Mouse (Mus musculus) E14TG2a.4 (cell line): ENCODE measurements at regions not wholly inside any gene's neighbourhood (a gene's known extent, or its start where the extent isn't known, plus 50 kb on each side); places are given as distances from the start of the nearest gene placed in this dataset.

Source experiments
- CTCF ChIP-seq: conservative IDR thresholded peaks from 2 replicates; pipeline ENCODE4 v1.5.1; 2014; ENCODE audit warnings: low read length
- POU5F1 ChIP-seq: IDR thresholded peaks from 2 replicates; pipeline ENCODE4 v1.6.1; 2014; ENCODE audit warnings: low read length, borderline replicate concordance

- no peak for TF ChIP-seq CTCF
- no peak for TF ChIP-seq POU5F1
Measured at GRCm38 (mm10) chr12:15629971-15630370, 186.8 kb downstream of the Trib2 start.
